Mouse (Mus musculus) left cerebral cortex, postnatal 10 days (tissue): ENCODE measurements at regions not wholly inside any gene's neighbourhood (a gene's known extent, or its start where the extent isn't known, plus 50 kb on each side); places are given as distances from the start of the nearest gene placed in this dataset.
"Not testable (repeated sequence)": the region's sequence is repeated elsewhere in the genome, so short reads cannot be mapped to it uniquely, and the experiment has no call there.

Experiments used
- DNase-seq, 2 experiments: peaks; one replicate each; pipeline ENCODE4 v3.0.0; 2021 to 2022; ENCODE audit warnings: low spot score in 2 of 2, mixed read lengths in 1 of 2; ENCODE audit errors: extremely low spot score in 1 of 2
- intact Hi-C: fragments of 180-260 bp; cut with DNase I; formaldehyde crosslinking; loops from one replicate; pipeline ENCODE4 v1.15.1; 2025

DNA sequence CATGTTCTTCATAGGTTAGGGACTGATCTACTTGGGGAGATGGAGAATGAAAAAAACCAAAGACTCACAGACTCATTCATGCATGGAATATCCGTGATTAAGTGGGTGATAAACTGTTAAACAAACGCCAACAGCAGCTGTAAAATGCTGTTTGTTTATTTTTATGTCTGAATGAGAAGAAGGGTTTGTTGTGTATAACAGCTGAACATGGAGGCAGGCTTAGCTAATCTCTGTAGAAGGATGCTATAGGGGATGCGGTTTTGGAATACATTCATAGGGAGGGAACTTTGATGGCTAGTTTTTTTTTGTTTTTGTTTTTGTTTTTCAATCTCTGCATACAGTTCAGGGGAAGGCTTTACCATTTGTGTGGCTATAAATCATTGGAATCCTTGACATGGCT lies 977.1 kb upstream of the Cdh8 start:
- no peak for DNase-seq
- intact Hi-C loops = no loop called here

DNA sequence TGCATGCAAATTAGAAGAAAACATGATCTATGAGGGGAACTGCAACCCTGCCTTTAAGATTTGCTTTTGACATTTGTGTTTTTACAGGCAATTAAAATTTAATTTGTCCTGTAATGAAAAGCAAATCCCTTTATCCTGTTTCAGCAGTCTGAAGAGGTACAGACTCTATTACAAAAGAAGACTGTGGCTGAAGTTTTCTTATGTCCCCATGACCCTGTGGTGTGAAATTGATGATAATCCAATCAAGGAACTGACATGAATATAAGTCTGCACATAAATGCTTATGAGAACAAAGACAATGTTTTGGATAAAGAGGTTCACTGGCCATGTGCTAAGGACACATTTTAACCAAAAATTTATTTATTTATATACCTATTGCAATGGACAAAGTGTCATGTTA lies 951.4 kb upstream of the Cdh8 start:
- no peak for DNase-seq
- intact Hi-C loops = no loop called here

DNA sequence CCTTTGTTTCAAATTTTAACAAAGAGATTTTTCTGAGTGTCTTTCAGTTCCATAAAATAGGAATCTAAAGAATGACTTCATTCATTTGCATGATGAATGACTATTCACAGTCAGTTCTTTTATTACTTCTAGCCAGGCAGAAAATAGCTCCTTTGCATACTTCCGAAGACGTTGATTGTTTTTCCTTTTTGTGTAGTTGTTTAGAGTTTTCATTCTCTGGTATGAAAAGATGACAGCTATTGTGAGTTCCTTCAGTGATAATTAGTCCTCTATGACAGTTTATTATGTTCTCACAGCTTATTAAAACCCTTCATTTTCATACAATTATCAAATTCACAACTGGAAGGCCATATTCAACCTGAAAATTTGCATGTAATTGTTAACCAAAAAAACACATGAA lies 946.5 kb upstream of the Cdh8 start:
- no peak for DNase-seq
- intact Hi-C loops = no loop called here

DNA sequence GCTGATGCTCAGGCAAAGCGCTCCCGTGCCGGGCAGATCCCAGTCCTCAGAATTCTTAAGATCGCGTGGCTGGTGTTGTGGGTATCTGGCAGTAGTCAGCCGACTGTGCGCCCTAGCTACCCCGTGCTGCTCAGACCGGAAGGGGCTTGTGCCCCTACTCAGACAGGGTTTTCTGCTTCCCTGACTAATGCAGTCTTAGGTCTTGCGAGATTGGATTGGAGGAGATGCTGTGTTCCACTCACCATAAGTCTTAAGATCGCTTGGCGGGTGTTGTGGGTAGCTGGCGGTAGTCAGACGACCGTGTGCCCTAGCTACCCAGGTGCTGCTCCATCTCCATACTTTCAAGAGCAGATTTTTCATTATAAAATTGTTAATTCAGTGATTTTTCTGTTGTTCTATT lies 944.3 kb upstream of the Cdh8 start:
- intact Hi-C loops, DNase-seq: not testable (repeated sequence)

DNA sequence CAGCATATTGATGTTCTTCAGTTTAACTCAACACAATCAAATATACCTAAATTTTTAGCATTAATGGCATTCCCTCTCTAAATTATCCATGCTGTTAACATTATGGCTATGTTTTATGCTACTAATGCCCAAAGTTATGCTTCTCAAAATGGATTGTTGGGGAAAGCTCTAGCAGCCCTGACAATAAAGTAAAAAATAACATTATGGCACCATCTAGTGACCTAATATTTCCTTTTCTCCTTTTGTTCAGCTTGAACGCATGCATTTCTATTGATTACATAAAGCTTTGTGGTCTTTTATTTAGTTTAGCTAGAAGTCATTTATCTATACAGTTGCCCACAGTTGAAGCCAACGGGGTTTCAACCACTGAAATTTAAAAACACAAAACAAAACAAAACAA lies 918.3 kb upstream of the Cdh8 start:
- intact Hi-C loops = no loop called here
- DNase-seq = no peak

DNA sequence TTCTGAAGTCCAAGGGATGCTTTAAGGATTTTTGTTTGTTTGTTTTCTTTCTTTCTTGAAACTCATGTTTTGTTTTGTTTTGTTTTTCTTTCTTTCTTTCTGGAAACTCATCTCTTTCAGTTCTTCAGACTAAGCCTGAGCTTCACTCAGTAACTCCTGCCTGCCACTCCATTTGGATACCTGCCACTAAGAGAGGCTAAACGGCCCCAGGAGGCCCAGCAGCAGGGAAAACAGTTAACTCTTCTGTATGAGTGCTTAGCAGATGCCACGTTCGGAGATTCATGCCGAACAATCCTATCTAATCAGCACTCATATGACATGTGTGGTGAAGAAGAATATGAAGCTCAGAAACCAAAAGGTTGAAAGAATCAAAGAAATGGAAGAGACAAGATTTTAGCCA lies 909.3 kb upstream of the Cdh8 start:
- intact Hi-C loops = no loop called here
- DNase-seq = no peak

DNA sequence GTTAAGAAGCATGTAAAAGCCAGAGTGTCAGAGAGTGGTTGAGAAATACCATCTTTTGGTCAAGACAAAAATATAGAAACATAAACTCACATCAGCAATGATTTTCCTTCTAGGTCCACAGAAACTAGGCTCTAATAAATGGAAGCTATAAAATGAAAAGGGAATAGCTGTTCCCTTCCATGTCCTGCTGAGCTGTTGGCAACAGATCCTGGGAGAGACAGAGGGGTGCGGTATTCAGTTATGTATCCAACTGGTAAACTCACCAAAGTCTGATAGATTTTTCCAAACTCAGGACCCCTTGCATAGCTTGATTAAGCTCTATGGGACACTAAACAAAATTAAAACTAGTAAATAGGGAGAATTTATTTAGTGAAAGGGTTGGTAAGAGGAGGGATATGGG lies 907.2 kb upstream of the Cdh8 start:
- DNase-seq = no peak
- intact Hi-C loops = no loop called here

DNA sequence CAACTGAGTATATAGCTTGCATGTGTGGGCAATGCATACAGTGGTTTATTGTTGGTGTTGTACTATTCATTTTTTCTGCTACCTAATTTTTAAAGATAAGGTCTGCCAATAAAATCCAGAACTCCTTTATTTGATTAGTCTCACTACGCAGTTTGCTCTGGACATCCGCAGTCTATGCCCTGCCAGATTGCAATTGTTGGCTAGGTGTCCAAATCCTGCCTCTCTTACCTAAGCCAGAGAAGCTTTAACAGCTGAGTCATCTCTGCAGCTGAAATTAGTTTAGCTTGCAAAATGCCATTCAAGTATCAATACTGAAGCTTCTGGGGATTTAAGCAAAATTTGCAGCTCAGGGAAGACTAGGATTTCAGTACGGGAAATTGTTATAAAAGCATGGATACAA lies 881.9 kb upstream of the Cdh8 start:
- intact Hi-C loops = no loop called here
- DNase-seq = no peak

DNA sequence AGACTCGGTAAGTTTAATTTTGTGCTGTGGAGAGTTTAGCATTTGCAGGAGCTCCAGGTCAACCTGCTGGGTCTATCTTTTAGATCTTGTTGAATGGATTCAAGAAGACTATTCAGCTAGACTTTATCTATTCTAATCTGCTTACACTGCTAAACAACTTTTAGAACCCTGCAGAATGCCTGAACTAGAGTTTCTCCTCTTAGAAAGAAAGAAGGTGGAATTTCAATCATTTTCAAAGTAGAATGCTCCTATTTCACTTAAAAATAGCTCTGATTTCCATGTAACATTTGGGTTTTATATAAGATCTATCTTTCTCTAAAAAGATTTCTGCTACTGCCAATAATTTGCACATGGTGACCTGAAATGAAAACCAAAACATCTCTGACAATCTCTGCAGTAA lies 876.3 kb upstream of the Cdh8 start:
- intact Hi-C loops = no loop called here
- DNase-seq = no peak

DNA sequence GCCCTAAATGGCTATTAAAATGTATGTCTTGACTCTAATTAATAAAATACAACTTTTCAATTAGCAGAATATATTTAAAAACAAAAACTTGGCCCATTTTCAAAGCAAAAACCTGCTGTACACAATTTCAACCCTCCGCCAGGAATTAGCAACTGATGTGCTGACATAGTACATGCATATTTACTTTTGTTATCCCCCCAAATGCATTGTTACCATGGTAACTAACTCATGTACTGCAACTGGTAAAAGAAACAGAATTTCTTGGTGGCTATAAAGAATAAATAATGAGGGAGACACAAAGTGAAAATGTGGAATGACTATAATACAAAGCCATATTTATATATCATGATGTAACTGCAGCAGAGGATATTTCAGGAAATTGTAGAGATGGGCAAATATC lies 875.7 kb upstream of the Cdh8 start:
- intact Hi-C loops = no loop called here
- peak in 1 of 2 experiments; percentile 2 for DNase-seq
